Mouse (Mus musculus) kidney, postnatal 0 days (tissue): ENCODE measurements at regions not wholly inside any gene's neighbourhood (a gene's known extent, or its start where the extent isn't known, plus 50 kb on each side); places are given as distances from the start of the nearest gene placed in this dataset.

Source experiments
- ATAC-seq: fragments of 200-750 bp; cut with Nextera tagmentation; replicated peaks from 2 replicates; pipeline ENCODE4 v1.8.0; 2017; ENCODE audit warnings: low read depth, moderate number of reproducible peaks, moderate TSS enrichment, moderate library complexity; ENCODE audit not compliant: low FRiP score
- DNase-seq: peaks from one replicate; pipeline ENCODE4 v3.0.0-alpha.2; 2016; ENCODE audit warnings: low spot score
- H3K27ac ChIP-seq: fragments of 300-500 bp; sonication (generic); 2 replicates; pipeline ENCODE4 v1.5.1; 2014; ENCODE audit warnings: mild to moderate bottlenecking
- H3K27me3 ChIP-seq: fragments of 300-500 bp; sonication (generic); 2 replicates; pipeline ENCODE4 v1.6.1; 2014; ENCODE audit warnings: low read length, mixed read lengths; ENCODE audit not compliant: insufficient read depth
- H3K36me3 ChIP-seq: fragments of 300-500 bp; sonication (generic); 2 replicates; pipeline ENCODE4 v1.6.1; 2014; ENCODE audit warnings: low read length, mixed read lengths; ENCODE audit not compliant: insufficient read depth
- H3K4me1 ChIP-seq: fragments of 300-500 bp; sonication (generic); replicated peaks from 2 replicates; pipeline ENCODE4 v1.6.1; 2014; ENCODE audit warnings: antibody characterized with exemption, low read length, mixed read lengths; ENCODE audit not compliant: insufficient read depth
- H3K4me2 ChIP-seq: fragments of 300-500 bp; sonication (generic); 2 replicates; pipeline ENCODE4 v1.6.1; 2014; ENCODE audit warnings: mild to moderate bottlenecking, low read length, moderate library complexity, mixed read lengths
- H3K4me3 ChIP-seq: fragments of 300-500 bp; sonication (generic); replicated peaks from 2 replicates; pipeline ENCODE4 v1.5.1; 2014; ENCODE audit warnings: low read depth, low read length
- H3K9ac ChIP-seq: fragments of 300-500 bp; sonication (generic); 2 replicates; pipeline ENCODE4 v1.6.1; 2014; ENCODE audit warnings: low read depth, low read length
- H3K9me3 ChIP-seq: fragments of 300-500 bp; sonication (generic); replicated peaks from 2 replicates; pipeline ENCODE4 v1.6.1; 2016; ENCODE audit warnings: low read length, inconsistent platforms, mixed read lengths
- CTCF ChIP-seq: IDR thresholded peaks from 2 replicates; pipeline ENCODE4 v1.5.1; 2016; ENCODE audit warnings: antibody characterized with exemption, low read depth, mild to moderate bottlenecking, moderate library complexity
- WGBS: fragments of 180-500 bp; shearing (Covaris S2); extraction: QIAGEN DNeasy Blood & Tissue Kit; methylation state at CpG from one replicate; pipeline ENCODE4 v1.1.7; 2014; 5-methylcytosine and 5-hydroxymethylcytosine counted together

DNA sequence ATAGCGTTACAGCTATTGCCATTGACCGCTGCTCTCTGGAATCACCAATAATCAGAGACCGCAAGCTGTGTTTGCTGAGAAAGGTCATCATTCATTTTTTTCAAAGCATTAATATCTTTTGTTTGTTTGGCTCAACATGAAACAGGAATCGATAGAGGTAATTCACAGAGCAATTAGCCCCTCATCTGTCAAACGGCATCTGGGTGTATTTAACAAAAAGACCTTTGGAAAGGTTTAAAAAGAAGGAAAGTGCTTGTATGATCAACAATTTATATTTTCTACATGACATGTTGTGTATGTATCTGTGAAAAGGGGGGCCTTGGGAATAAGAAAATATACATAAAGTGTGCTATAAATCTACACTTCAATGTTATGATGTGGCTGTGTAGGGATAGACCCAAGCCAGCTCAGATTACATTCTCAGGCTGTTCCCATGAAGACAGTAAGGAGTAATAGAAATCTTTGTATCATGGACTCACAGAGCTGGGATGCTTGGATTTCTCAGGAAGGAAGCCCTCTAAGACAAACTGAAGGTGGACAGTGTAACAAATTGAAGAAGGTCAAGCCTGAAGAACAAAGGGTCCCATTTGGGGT lies 117.0 kb downstream of the Gm10295 start:
- Histone ChIP-seq H3K4me2 (no peak overlapping the region), H3K4me3 (no peak overlapping the region), H3K9ac (no peak overlapping the region), H3K36me3 (no peaks in the 10 kb centered on the region), H3K27ac (peak overlapping the region; percentile 55), H3K4me1 (peaks cover 7% of the 10 kb centered on the region), H3K27me3 (no peaks in the 10 kb centered on the region), H3K9me3 (no peaks in the 10 kb centered on the region)
- DNase-seq (peak; percentile 73), ATAC-seq (no peak)
- 61% methylated on average over 5 of the region's 5 CpGs for WGBS
- TF ChIP-seq CTCF = no peak

DNA sequence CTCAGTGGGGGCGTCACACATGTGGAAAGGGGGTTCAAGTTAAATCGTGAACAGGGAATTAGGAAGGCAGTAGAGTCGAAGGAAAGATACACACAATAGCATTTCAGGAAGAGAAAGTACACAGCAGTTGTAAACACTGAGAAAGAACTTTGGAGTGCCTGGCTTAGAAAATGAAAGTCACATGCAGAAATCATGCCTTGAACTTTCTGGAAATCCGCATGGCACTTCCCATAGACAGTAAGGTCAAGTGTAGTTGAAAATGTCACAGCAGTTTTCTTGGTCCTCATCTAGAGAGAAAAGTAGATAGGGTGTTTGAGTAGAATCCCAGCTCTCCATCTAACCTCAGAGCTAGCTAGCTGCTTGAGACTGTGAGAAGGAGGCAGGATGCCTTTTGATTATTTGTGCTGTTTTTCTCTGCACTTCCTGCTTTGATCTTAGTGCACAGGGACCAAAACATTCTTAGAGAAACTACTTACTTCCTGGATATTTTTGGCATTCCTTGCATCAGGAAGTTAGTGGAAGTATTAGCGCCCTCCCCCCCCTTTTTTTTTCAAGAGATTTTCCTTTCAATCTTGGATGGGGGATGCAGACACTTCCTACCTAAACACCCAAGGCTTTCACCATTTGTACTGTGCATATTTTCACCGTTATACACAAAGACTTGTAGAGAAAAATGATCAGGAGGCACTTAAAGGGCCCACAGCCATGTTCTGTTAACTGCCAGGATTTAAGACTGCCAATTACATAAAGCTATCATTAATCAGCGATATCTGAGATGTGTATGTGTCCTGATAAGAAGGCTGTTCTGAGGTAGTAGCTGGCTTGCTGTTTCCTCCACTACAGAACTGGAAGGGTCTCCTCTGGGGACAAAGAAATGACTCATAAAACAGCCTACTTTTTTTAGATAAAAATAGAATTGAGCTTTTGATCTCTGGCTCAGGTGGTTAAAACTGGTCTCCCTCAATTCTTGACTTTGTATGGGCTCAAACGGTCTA lies 118.2 kb downstream of the Gm10295 start:
- Histone ChIP-seq H3K9me3 (no peaks in the 10 kb centered on the region), H3K4me3 (no peak overlapping the region), H3K4me1 (peaks cover 7% of the 10 kb centered on the region), H3K27me3 (no peaks in the 10 kb centered on the region), H3K36me3 (no peaks in the 10 kb centered on the region), H3K27ac (peak overlapping the region; percentile 55), H3K4me2 (0 out of 2 replicates have a peak overlapping the region, but pooled peaks have one; percentile 9), H3K9ac (no peak overlapping the region)
- DNase-seq (peak; percentile 84), ATAC-seq (no peak)
- 52% methylated on average over 8 of the region's 8 CpGs for WGBS
- TF ChIP-seq CTCF = no peak

DNA sequence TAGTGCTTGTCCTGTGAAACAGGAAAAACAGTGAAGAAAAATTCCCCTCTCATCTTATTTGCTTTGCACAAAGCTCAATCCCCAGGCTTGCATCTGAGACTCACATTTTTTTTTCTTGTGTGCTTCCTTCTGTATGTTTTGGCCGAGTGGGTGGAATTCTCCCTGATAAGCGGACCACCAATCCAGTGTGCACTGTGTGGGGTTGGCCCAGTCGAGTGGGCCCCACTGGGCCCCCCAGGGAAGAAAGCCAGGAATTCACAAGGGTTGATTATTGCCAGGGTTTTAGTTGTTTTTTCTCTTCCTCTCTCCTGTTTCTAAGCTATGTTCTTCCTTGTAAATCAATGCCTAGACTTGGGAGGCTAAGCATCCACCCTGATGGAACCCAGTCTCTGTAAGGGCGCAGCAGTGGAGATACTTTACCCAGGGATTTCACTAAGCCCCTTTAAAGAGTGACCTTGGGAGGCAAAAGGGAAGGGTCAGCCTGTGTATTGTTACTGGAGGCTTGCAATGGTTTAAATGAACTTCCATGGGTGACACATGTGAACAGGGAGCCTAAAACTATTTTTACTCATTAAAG lies 120.3 kb downstream of the Gm10295 start:
- Histone ChIP-seq H3K4me2 (no peak overlapping the region), H3K4me1 (peaks cover 7% of the 10 kb centered on the region), H3K36me3 (no peaks in the 10 kb centered on the region), H3K9me3 (no peaks in the 10 kb centered on the region), H3K27ac (peak overlapping the region; percentile 76), H3K27me3 (no peaks in the 10 kb centered on the region), H3K4me3 (no peak overlapping the region), H3K9ac (no peak overlapping the region)
- WGBS = 35% methylated on average over 4 of the region's 4 CpGs
- no peak for TF ChIP-seq CTCF
- peak; percentile 84 for DNase-seq
- no peak; the same call in 1 of the 2 replicates for ATAC-seq

DNA sequence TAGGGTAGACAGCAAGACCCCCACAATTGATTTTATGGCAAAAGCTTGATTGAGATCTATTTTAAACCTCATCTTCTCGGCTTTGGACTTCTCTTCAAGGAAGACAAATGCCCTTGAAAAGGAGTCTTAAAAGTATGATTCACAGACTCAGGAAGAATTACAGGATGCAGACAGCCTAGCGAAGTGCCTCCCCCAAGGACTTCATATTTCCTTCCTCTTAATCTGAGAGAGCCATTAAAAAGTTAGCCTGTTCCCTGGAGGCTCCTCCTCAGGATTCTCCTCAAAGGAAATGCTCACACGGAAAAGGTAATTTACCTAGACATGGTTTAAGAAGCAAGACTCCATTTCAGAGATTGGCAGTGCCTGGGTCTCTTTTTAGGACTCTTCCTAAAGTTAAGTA lies 122.1 kb downstream of the Gm10295 start:
- Histone ChIP-seq H3K4me2 (no peak overlapping the region), H3K9ac (no peak overlapping the region), H3K9me3 (no peaks in the 10 kb centered on the region), H3K27ac (peak overlapping the region; percentile 70), H3K4me1 (peaks cover 7% of the 10 kb centered on the region), H3K4me3 (no peak overlapping the region), H3K27me3 (no peaks in the 10 kb centered on the region), H3K36me3 (no peaks in the 10 kb centered on the region)
- peak; percentile 59 for DNase-seq
- TF ChIP-seq CTCF = no peak
- no peak for ATAC-seq
- 27% methylated on average over 3 of the region's 3 CpGs for WGBS

DNA sequence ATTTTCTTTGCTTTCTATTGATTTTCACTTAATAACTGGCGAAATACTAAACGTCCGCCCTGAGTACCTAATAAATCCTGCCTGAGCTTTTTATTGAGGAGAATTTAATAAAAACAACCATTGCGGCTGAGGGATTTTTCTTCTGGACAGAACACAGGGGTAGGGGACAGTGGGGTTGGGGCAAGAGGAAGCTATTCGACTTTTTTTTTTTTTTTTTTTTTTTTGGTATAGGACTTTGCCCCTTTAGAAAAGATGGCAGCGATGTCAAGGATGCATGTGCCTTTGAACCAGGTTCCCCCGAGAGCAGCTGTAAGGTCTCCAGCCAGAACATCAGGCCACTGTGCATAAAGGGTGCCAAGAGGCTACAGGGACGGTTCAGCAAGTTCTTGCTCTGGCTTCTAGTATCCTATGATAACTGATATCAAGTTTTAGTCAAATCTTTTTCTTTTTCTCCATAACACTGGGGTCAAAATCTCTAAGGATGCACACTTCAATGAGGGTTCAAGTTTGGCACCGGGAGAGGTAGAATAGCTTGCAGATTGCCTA lies 126.9 kb downstream of the Gm10295 start:
- no peak overlapping the region for H3K4me3 ChIP-seq
- WGBS = 34% methylated on average over 9 of the region's 9 CpGs

More for the DNA sequence above, 126.9 kb downstream of the Gm10295 start:
- ATAC-seq (no peak), DNase-seq (peak; percentile 64)
- Histone ChIP-seq H3K4me1 (no peaks in the 10 kb centered on the region), H3K27me3 (no peaks in the 10 kb centered on the region), H3K36me3 (no peaks in the 10 kb centered on the region), H3K4me2 (peak overlapping the region; percentile 44; the same call in 1 of the 2 replicates), H3K27ac (peak overlapping the region; percentile 78), H3K9me3 (no peaks in the 10 kb centered on the region), H3K9ac (no peak overlapping the region)
- TF ChIP-seq CTCF = no peak
